Mouse (Mus musculus) left cerebral cortex, postnatal 14 days (tissue): ENCODE measurements around the gene Col2a1. TPM values are rescaled to one million over a fixed set of nuclear protein-coding genes. Genes with fewer than 3 reads are reported as not detected.

Experiments
- DNase-seq, 2 experiments: peaks; one replicate each; pipeline ENCODE4 v3.0.0; 2021 to 2022; ENCODE audit warnings: low spot score in 2 of 2, mixed read lengths in 1 of 2
- intact Hi-C: fragments of 180-260 bp; cut with DNase I; formaldehyde crosslinking; loops from one replicate; pipeline ENCODE4 v1.15.1; 2025
- total RNA-seq, 2 experiments: library from RNA; stranded (reverse); gene quantifications; 2 replicates each; pipeline ENCODE4 v1.2.3; 2021

The Col2a1 gene
- total RNA-seq, 2 experiments from 2014 or later: 0.57 to 0.97 TPM

DNA sequence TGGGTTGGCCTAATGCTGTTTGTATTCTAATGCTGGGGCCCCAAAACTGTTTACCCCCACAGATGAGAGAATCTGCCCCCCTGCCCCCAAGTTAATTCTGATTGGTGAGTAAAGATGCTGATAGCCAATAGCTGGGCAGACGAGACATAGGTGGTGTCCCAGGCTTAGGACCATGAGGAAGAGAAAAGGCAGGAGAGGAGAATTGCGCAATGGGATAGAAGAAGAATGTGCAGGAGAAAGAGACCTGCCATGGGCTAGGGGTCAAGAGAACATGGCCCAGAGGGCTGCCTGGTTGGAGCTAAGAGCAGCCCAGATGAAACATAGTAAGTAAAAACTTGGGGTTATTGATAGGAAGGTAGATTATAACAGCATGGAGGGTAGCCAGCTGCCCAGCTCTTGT, 64.4 kb downstream of the Col2a1 start:
- no peak for DNase-seq
- intact Hi-C loops: no loop called here

DNA sequence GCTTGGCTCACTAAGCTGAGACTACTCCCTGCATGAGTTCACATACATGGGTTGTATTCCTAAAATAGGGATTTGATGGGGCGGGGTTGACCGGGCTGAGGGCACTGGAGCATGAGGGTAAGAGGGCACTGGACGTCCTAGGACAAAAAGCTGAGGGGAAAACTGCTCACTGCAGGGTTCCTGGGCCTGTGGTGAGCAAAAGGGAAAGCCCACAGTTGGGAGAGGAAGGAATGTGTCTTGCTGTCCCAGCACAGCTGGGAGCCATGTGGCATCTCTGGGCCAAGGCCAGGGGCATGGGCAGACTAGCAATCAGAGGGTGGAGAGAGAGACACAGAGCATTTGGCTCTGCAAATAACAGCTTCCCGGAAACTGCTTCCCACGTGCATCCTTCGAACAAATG, 65.9 kb downstream of the Col2a1 start:
- intact Hi-C loops: no loop called here
- DNase-seq: no peak

- DNase-seq: no peak
- intact Hi-C loops: no loop called here
These were observed 72.1 kb downstream of the Col2a1 start for GRCm38 (mm10) chr15:97932441-97932840.

GRCm38 (mm10) chr15:97929259-97929824, 75.2 kb downstream of the Col2a1 start:
- intact Hi-C loops: no loop called here

GRCm38 (mm10) chr15:97927821-97928220, 76.7 kb downstream of the Col2a1 start:
- intact Hi-C loops: no loop called here
- DNase-seq: no peak

More at GRCm38 (mm10) chr15:97929259-97929824, 75.2 kb downstream of the Col2a1 start:
- DNase-seq: no peak

DNA sequence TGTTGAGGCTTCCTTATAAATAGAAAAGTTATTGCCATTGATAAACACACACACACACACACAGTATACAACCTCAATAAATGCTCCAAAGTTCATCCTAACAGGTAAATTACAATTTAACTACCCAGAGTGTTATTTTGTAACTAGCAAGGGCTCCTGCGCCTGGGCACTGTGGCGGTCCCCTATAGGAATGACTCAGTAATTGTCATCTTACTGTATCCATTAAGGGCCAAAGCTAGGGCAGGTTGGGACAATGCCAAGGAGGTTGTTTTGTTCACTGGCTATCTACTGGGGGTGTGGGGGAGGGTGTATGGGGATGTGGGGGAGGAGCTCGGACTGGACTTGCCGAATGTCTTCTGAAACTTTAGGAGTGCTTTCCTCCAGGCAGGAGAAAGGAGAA, 77.5 kb downstream of the Col2a1 start:
- intact Hi-C loops: no loop called here
- no peak for DNase-seq

Other genes starting within 250 kb of the Col2a1 start
- 10 to 100 TPM; 28.9 to 36.7 TPM for gene Rapgef3, start 236.7 kb downstream of the Col2a1 start, total RNA-seq
- 100 to 1,000 TPM; 157 to 169 TPM for gene Slc48a1, start 226.2 kb downstream of the Col2a1 start, total RNA-seq
- 10 to 100 TPM; 23.7 to 25.9 TPM for gene Hdac7, start 160.2 kb downstream of the Col2a1 start, total RNA-seq
- gene Vdr, start 94.1 kb downstream of the Col2a1 start, total RNA-seq: under 1 TPM; 0.13 TPM
- gene Tmem106c, start 40.5 kb downstream of the Col2a1 start, total RNA-seq: 10 to 100 TPM; 14.9 to 16.3 TPM
- 100 to 1,000 TPM; 349 to 369 TPM for gene Pfkm, start 87.9 kb upstream of the Col2a1 start, total RNA-seq
- gene Senp1, start 89.0 kb upstream of the Col2a1 start, total RNA-seq: 10 to 100 TPM; 11.8 to 13.7 TPM
- gene Asb8, start 160.9 kb upstream of the Col2a1 start, total RNA-seq: 10 to 100 TPM; 43.4 to 45.4 TPM
- gene Ccdc184, start 162.5 kb upstream of the Col2a1 start, total RNA-seq: 10 to 100 TPM; 28.3 TPM
- not detected for gene Olfr288, start 190.8 kb upstream of the Col2a1 start, total RNA-seq
- gene Gm44579, start 216.3 kb upstream of the Col2a1 start, total RNA-seq: not detected
- 1 to 10 TPM; 1.8 to 2.4 TPM for gene Olfr287, start 216.4 kb upstream of the Col2a1 start, total RNA-seq
- gene Olfr286, start 229.8 kb upstream of the Col2a1 start, total RNA-seq: not detected